Mouse (Mus musculus): ENCODE data around the gene Syt16. TPM values are rescaled to one million over a fixed set of nuclear protein-coding genes. Genes with fewer than 3 reads are reported as not detected.

Gene Syt16
- polyA plus RNA-seq (2016; fragmentation: Nextera tagmentation; extraction: Ambion mirVana) = 1.5 and 2.1 TPM in 2 replicates

DNA sequence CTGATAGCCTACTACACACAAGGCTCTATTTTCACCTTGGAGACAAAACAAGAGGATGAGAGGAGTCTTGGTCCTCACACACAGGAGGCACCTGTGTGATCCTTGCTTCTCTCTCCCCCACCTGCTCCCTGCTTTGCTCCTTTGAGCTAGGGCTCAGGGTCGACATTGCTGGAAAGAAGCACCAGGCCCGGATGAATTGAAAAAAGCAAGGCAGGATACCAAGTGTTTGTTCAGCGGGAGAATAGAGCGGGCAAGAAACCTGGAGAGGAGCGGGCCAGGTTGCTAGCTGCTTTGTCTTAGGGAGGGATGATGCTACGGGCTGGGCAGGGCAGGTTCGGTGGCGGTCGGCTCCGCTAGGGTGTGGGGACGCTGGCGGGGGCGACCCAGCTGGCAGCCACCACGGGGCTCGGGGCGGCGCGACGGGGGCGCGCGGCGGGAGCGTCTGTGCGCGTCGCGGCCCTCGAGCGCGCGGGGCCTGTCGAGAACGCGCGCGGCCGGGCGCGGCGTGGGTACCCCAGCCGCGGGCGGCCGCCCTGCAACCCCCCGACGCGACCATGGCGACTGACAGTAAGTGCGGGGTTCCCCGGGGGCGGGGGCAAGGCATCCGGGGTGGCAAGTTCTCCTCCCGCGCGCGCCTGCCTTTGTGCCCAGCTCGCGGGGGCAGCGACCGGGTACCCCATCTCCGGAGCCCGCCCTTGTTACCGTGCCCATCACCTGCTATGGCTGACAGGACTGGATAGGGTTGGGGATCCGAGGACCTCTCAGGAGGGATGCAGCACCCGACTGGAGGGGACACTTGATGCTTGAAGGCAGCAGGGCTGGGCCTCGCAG is at the start of gene Syt16:
Gene Syt16, plus strand, starts transcription at position 365 of the 831 bp plus-strand sequence.
- Histone ChIP-seq H3K4me1 (peaks cover 10% of the 10 kb centered on the region), H3K27me3 (replicated peaks; ENCODE audit: low read depth, poor library complexity, severe bottlenecking) (peaks cover 46% of the 10 kb centered on the region), H3K4me3 (peak within 1 kb of the TSS; percentile 73), H3K36me3 (replicated peaks) (no peaks in the 10 kb centered on the region), H3K27ac (replicated peaks) (peak within 1 kb of the TSS; percentile 82), H3K9me3 (no peaks in the 10 kb centered on the region)
- DNase-seq (ENCODE audit: low spot score) = peak; percentile 49
- 1% methylated on average over 67 of the region's 67 CpGs for WGBS

DNA sequence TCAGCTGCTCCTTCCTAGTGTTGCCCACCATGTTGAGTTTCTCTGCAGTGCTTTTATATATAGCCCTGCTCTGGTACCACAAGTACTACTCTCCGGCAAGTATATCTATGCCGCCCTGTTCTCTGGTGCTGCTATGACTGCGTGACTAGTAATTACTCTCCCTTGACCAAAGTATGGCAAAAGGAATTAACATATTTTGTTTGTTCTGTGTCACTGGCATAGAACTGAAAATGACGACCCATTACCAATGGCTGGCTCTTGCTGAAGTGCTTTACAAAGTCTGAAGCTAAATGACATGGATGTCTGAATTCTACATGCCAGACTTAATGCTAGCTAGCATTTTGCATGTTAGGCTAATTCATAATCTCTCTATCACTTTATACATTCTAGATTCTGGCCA is 49.0 kb upstream of the Syt16 start:
- no peaks in the 10 kb centered on the region for H3K27me3 ChIP-seq (replicated peaks; ENCODE audit: low read depth, poor library complexity, severe bottlenecking)
- peaks cover 38% of the 10 kb centered on the region for H3K36me3 ChIP-seq (replicated peaks)
- no peak for DNase-seq (ENCODE audit: low spot score)
- H3K27ac ChIP-seq (replicated peaks) = no peak overlapping the region
- WGBS = 91% methylated on average over 4 of the region's 4 CpGs
- peaks cover 15% of the 10 kb centered on the region for H3K4me1 ChIP-seq
- no peak overlapping the region for H3K4me3 ChIP-seq
- H3K9me3 ChIP-seq = no peaks in the 10 kb centered on the region

DNA sequence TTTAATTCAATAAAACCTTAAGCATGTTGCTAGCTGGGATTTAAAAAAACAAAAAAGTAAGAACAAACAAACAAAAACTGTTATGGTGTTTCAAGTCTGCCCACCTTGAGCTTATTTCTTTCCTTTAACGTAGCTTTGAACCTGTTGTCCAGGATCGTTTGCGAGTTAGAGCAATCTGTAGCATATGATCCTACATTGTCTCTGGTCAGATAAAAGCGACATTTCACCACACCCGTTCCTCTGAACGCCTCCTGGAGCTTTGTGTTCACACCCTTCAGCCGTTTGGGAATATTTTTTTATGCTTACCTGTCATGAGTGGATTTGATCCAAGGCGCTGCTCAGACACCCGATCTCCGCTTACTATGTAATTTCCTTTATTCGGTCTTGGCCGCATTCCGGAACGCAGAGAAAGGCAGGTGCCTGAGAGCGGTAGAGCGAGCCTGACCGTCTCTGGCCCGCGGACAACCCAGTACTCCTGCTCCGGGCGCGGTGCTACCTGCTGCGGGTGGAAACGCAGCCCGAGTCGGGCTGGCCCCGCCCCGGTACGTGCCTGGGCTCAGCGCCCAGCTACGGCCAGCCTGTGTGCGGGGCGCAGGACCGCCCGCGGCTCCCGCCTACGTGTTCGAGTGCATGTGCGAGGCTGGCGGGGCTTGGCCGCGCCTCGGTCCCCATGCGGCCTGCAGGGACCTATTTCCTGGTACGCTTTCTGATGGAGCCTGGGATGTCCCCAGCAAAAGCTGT is 48.0 kb upstream of the Syt16 start:
- Histone ChIP-seq H3K4me1 (peaks cover 19% of the 10 kb centered on the region), H3K27ac (replicated peaks) (no peak overlapping the region; the same call in 1 of the 2 replicates), H3K4me3 (peak overlapping the region; percentile 57), H3K36me3 (replicated peaks) (peaks cover 27% of the 10 kb centered on the region), H3K9me3 (no peaks in the 10 kb centered on the region), H3K27me3 (replicated peaks; ENCODE audit: low read depth, poor library complexity, severe bottlenecking) (no peaks in the 10 kb centered on the region)
- 9% methylated on average over 46 of the region's 46 CpGs for WGBS
- peak; percentile 68 for DNase-seq (ENCODE audit: low spot score)

DNA sequence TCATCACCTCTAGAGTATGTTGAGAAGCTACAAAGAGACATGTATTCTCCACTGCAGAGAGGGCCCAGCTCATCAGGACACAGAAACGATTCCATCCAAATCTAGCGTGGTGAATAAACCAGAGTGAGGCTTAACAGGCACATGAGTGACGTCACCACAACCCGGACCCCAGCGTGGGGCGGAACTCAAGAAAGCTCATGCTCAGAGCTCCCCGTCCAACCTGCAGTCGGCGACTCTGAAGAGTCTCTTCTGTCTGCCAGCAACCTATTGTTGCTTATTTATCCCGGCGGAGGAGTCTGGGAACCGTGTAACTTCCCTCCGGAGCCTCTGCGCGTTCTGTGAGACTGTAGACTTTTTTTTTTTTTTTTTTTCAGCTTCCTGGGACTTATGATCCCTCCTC is 44.6 kb upstream of the Syt16 start:
- H3K27ac ChIP-seq (replicated peaks) = peak overlapping the region; percentile 45; the same call in 1 of the 2 replicates
- H3K4me1 ChIP-seq = peaks cover 19% of the 10 kb centered on the region
- peaks cover under 1% of the 10 kb centered on the region for H3K36me3 ChIP-seq (replicated peaks)
- no peaks in the 10 kb centered on the region for H3K9me3 ChIP-seq
- H3K27me3 ChIP-seq (replicated peaks; ENCODE audit: low read depth, poor library complexity, severe bottlenecking) = no peaks in the 10 kb centered on the region
- WGBS = 8% methylated on average over 15 of the region's 15 CpGs
- peak; percentile 68 for DNase-seq (ENCODE audit: low spot score)
- peak overlapping the region; percentile 54 for H3K4me3 ChIP-seq

DNA sequence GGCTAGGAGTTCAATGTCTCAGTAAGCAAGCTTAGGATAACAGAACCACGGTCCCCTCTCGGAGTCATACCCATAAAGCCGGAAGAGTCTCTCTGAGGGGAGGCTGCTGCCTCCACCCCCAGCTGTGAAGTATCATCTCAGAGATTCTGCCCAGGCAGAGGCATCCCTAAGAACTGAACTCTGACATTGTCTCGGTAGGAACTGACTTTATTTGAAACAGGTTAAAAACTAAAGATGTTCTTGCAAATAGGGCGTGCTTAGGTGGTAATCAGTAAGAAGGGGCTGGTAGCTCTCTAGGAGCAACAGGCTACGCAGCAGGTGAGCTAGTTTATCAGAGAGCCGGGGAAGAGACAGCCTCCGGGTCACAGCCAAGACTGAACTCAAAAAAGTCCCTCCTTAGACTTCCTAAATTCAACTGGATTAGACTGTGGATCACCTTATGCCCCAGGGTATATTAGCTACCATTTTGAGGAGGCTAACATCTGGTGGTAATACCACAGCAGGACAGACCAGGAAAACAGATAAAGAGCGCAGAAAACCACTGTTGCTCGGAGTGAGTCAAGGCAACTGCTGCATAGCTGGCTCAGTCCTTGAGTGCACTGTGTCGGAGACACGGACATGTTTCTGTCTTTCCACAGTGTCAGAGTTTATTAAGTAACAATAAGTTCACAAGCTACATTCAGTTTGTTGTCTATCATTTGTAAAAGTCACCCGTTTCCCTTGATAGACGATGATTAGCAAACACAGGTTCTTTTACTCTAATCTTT is 43.9 kb upstream of the Syt16 start:
- peak overlapping the region; percentile 54 for H3K4me3 ChIP-seq
- no peak for DNase-seq (ENCODE audit: low spot score)

DNA sequence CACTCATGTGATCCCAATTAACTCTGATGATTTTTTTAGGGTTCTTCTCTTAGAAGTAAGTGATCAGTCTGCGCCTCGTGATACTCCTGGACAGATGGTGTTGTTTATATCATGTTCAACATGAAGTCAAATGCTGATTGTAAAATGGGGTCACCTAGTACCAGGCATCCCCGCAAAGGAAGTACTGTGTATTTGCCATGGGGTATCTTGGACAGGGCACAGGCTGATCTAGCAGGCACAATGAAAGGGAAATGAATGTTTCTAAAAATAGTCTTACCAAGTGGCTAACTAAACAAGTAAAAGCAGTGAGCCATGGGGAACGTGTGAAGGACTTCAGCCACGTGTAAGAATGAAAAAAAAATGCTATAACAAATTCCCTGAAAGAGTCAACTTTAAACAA is 42.7 kb upstream of the Syt16 start:
- no peaks in the 10 kb centered on the region for H3K36me3 ChIP-seq (replicated peaks)
- no peak overlapping the region for H3K4me3 ChIP-seq
- H3K4me1 ChIP-seq = peaks cover 14% of the 10 kb centered on the region
- no peaks in the 10 kb centered on the region for H3K27me3 ChIP-seq (replicated peaks; ENCODE audit: low read depth, poor library complexity, severe bottlenecking)
- no peak for DNase-seq (ENCODE audit: low spot score)
- 82% methylated on average over 5 of the region's 5 CpGs for WGBS
- no peak overlapping the region for H3K27ac ChIP-seq (replicated peaks)
- no peaks in the 10 kb centered on the region for H3K9me3 ChIP-seq

More for the DNA sequence above, 43.9 kb upstream of the Syt16 start:
- 46% methylated on average over 14 of the region's 14 CpGs for WGBS
- Histone ChIP-seq H3K36me3 (replicated peaks) (no peaks in the 10 kb centered on the region; the same call in 1 of the 2 replicates), H3K27ac (replicated peaks) (0 out of 2 replicates have a peak overlapping the region, but pooled peaks have one; percentile 45), H3K4me1 (peaks cover 19% of the 10 kb centered on the region), H3K9me3 (no peaks in the 10 kb centered on the region), H3K27me3 (replicated peaks; ENCODE audit: low read depth, poor library complexity, severe bottlenecking) (no peaks in the 10 kb centered on the region)

DNA sequence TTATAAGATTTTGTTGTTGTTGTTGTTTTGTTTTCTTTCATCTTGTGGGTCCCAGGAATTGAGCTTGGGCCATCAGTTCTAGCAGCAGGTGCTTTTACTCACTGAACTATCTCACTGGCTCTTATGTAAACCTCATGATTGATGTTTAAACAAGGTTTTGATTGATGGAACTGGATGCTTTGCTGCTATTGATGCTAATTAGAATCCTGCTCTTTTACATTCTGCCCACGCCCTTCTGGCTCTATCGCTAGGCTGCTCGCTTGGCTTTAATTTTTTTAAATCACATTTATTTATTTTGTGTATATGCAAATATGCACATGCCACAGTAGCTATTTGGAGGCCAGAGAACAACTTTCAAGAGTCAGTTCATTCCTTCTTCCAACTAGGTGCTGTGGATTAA is 39.8 kb upstream of the Syt16 start:
- H3K27ac ChIP-seq (replicated peaks) = no peak overlapping the region
- peaks cover 12% of the 10 kb centered on the region for H3K4me1 ChIP-seq
- H3K27me3 ChIP-seq (replicated peaks; ENCODE audit: low read depth, poor library complexity, severe bottlenecking) = no peaks in the 10 kb centered on the region
- no peaks in the 10 kb centered on the region for H3K9me3 ChIP-seq
- no peak for DNase-seq (ENCODE audit: low spot score)
- H3K4me3 ChIP-seq = no peak overlapping the region
- H3K36me3 ChIP-seq (replicated peaks) = no peaks in the 10 kb centered on the region
- WGBS = 89% methylated on average over 3 of the region's 3 CpGs

DNA sequence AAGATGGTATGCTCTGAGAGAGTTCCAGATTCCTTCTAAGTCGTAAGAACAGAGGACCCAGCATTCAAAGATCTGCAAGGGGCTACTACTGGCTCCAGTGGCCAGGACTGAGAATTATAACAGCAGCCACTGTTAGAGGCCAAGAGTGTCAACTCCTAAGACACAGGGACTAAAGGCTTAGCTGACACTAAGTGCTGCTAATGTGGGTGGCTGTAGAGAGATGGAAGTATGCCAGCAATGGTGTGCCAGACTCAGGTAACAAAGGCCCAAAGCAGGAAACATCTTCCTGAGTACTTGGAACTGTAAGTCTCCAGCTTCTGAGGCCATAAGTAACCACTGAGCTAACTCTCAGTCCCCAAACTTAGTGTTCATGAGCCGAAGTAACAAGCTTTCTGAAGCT is 38.6 kb upstream of the Syt16 start:
- Histone ChIP-seq H3K4me3 (no peak overlapping the region), H3K36me3 (replicated peaks) (no peaks in the 10 kb centered on the region), H3K4me1 (peaks cover under 1% of the 10 kb centered on the region; the same call in 1 of the 2 replicates), H3K27me3 (replicated peaks; ENCODE audit: low read depth, poor library complexity, severe bottlenecking) (no peaks in the 10 kb centered on the region), H3K27ac (replicated peaks) (no peak overlapping the region), H3K9me3 (no peaks in the 10 kb centered on the region)
- DNase-seq (ENCODE audit: low spot score) = no peak
- 82% methylated on average over 2 of the region's 2 CpGs for WGBS

DNA sequence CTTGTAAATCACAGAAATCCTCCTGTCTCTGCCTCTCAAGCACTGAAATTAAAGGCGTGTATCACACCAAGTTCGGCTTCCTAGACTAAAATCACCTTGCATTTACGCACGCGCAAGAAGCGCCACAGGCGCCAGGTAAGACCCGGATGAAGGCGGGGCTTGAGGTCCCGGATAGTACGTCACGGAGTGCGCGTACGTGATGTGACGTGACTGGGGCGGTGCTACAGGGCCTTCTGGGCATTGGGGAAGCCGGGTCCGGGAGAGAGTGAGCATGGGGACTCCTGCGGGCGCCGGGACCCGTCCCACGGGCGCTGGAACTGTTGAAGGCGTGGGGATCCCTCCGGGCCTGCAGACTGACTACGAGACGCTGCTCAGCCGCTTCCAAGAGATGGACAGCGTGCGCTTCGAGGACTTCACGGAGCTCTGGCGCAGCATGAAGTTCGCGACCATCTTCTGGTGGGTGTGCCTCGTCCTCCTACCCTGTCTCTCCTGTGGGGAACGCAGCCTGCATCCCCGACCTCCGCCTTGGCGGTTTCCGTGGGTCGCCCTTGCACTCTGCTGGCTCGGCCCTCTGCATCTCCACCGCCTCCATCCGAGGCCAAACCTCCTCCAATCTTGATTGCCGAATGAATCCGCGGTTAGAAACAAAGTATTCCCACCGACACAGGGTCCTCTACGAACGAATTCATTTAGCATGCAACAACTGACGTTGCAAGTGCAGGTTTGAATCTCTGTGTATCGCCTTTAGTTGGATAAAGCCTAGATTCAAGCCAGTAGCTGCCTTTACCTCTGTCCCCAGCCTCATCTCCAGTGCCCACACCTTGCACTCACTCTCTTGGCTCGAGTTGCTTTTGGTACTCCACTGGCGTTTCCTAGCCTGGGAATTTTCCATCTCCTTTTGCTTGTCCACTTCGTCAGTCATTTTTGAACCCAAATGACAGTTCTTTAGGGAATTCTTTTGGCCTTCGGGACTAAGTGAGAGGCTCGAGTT is 32.9 kb upstream of the Syt16 start, which contains the start of gene Snapc1:
Gene Snapc1, plus strand, starts transcription at position 191 of the 991 bp plus-strand sequence.
- Histone ChIP-seq H3K4me3 (peak within 1 kb of the TSS; percentile 84), H3K27me3 (replicated peaks; ENCODE audit: low read depth, poor library complexity, severe bottlenecking) (no peaks in the 10 kb centered on the region), H3K4me1 (peaks cover 7% of the 10 kb centered on the region), H3K9me3 (no peaks in the 10 kb centered on the region), H3K36me3 (replicated peaks) (peaks cover 26% of the 10 kb centered on the region), H3K27ac (replicated peaks) (peak within 1 kb of the TSS; percentile 86)
- 2% methylated on average over 60 of the region's 60 CpGs for WGBS
- peak; percentile 97 for DNase-seq (ENCODE audit: low spot score)

DNA sequence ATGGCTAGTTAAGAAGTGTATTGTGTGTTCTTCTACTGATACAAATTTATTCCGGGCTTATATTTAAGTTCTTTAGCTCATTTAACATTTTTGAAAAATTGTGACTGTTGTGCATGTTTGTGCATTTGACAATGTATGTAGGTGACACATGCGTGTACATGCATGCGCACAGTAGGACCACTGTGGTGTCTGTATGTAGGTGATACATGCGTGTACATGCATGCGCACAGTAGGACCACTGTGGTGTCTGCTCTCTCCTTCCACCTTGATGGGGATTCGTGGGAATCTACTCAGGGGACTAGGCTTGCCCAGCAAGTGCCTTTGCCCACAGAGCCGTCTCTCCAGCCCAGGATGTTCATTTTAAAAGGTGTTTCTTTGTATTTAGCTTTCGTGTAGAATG is 28.3 kb upstream of the Syt16 start:
- Histone ChIP-seq H3K36me3 (replicated peaks) (peaks cover 69% of the 10 kb centered on the region), H3K27me3 (replicated peaks; ENCODE audit: low read depth, poor library complexity, severe bottlenecking) (no peaks in the 10 kb centered on the region), H3K9me3 (peaks cover 10% of the 10 kb centered on the region), H3K4me1 (peaks cover 7% of the 10 kb centered on the region), H3K27ac (replicated peaks) (no peak overlapping the region), H3K4me3 (no peak overlapping the region)
- DNase-seq (ENCODE audit: low spot score) = no peak
- 95% methylated on average over 8 of the region's 8 CpGs for WGBS

DNA sequence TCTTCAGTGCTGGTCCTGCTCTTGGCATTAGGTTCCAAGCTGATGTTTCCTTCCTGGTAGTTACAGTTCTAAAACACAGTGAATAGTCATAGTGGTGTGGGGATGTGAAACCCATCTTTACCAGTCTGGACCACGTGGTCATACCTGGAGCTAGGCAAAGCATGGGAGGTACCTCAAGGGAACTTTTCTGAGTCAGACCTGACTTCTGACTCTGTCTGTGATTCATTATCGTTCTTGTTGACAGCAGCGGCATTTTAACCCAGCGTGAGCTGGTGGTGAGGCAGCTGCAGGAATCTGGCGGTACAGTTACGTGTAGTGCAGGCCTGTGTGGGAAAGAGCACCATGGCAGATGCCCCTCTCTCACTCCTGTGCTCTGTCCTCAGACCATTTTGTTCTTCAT is 22.9 kb upstream of the Syt16 start:
- H3K27me3 ChIP-seq (replicated peaks; ENCODE audit: low read depth, poor library complexity, severe bottlenecking) = no peaks in the 10 kb centered on the region
- no peak overlapping the region for H3K4me3 ChIP-seq
- H3K36me3 ChIP-seq (replicated peaks) = peaks cover 96% of the 10 kb centered on the region
- peaks cover 10% of the 10 kb centered on the region for H3K9me3 ChIP-seq
- H3K4me1 ChIP-seq = no peaks in the 10 kb centered on the region
- DNase-seq (ENCODE audit: low spot score) = no peak
- no peak overlapping the region for H3K27ac ChIP-seq (replicated peaks)
- WGBS = 95% methylated on average over 6 of the region's 6 CpGs
